Mouse (Mus musculus): ENCODE data around the gene Rnaset2a.
"Not testable (repeated sequence)": the region's sequence is repeated elsewhere in the genome, so short reads cannot be mapped to it uniquely, and the experiment has no call there.

- not testable (repeated sequence) for TF ChIP-seq CTCF (IDR thresholded peaks at IDR 0.05; ENCODE audit: insufficient read depth, low read length); POLR2A (IDR thresholded peaks at IDR 0.05; ENCODE audit: borderline replicate concordance, extremely low read depth, low read depth, low read length)
Observed at GRCm38 (mm10) chr17:8143802-8144673, 3.9 kb downstream of the Rnaset2a start.
